Mouse (Mus musculus) MEL (cell line): ENCODE data around the gene Angpt4. TPM values are rescaled to one million over a fixed set of nuclear protein-coding genes. Genes with fewer than 3 reads are reported as not detected.

ENCODE experiments used
- DNase-seq: peaks from one replicate; pipeline ENCODE4 v3.0.0; 2011; ENCODE audit warnings: low read depth, low spot score
- H3K27ac ChIP-seq: 2 replicates; pipeline ENCODE4 v1.5.1; 2012; ENCODE audit warnings: low read depth, mild to moderate bottlenecking, control low read depth, low read length, moderate library complexity; ENCODE audit not compliant: control insufficient read depth
- H3K27me3 ChIP-seq, 2 experiments: fragments of 150-350 bp in 1 of 2; sonication (generic) in 1 of 2; 2 replicates each; pipeline ENCODE4 v1.6.1; 2012; ENCODE audit warnings: low read length in 2 of 2, mild to moderate bottlenecking in 2 of 2, improper control_type of control experiment in 1 of 2, moderate library complexity in 1 of 2; ENCODE audit not compliant: insufficient read depth in 2 of 2, control insufficient read depth in 1 of 2
- H3K36me3 ChIP-seq, 2 experiments: 2 replicates each; pipeline ENCODE4 v1.6.1; 2012 to 2014; ENCODE audit warnings: low read length in 2 of 2, improper control_type of control experiment in 1 of 2, inconsistent platforms in 1 of 2, mild to moderate bottlenecking in 1 of 2; ENCODE audit not compliant: insufficient read depth in 2 of 2, control insufficient read depth in 1 of 2
- H3K4me1 ChIP-seq, 2 experiments: fragments of 150-350 bp in 1 of 2; sonication (generic) in 1 of 2; 2 replicates each; pipeline ENCODE4 v1.6.1; 2012; ENCODE audit warnings: low read length in 2 of 2, improper control_type of control experiment in 1 of 2, mild to moderate bottlenecking in 1 of 2; ENCODE audit not compliant: insufficient read depth in 2 of 2, control insufficient read depth in 1 of 2
- H3K4me3 ChIP-seq, 2 experiments: fragments of 150-350 bp in 1 of 2; sonication (generic) in 1 of 2; 2 replicates each; pipeline ENCODE4 v1.5.1; 2012; ENCODE audit warnings: low read depth in 2 of 2, low read length in 2 of 2, mild to moderate bottlenecking in 2 of 2, moderate library complexity in 2 of 2, control low read depth in 1 of 2, improper control_type of control experiment in 1 of 2; ENCODE audit not compliant: control insufficient read depth in 1 of 2, insufficient read depth in 1 of 2
- H3K79me2 ChIP-seq: 2 replicates; pipeline ENCODE4 v1.6.1; 2012; ENCODE audit warnings: mild to moderate bottlenecking, low read length, moderate library complexity; ENCODE audit not compliant: control insufficient read depth, poor library complexity, insufficient read depth
- H3K9ac ChIP-seq: 2 replicates; pipeline ENCODE4 v1.6.1; 2012; ENCODE audit warnings: low read depth, mild to moderate bottlenecking, control low read depth, low read length, moderate library complexity; ENCODE audit not compliant: control insufficient read depth, poor library complexity, severe bottlenecking
- H3K9me3 ChIP-seq: fragments of 150-350 bp; sonication (generic); replicated peaks from 2 replicates; pipeline ENCODE4 v1.6.1; 2012; ENCODE audit warnings: mild to moderate bottlenecking, low read length, improper control_type of control experiment, moderate library complexity; ENCODE audit not compliant: insufficient read depth
- BHLHE40 ChIP-seq: IDR thresholded peaks from 2 replicates; pipeline ENCODE4 v1.6.1; 2012; ENCODE audit warnings: low read depth, mild to moderate bottlenecking, inconsistent platforms, low read length, improper control_type of control experiment, borderline replicate concordance
- CTCF ChIP-seq, 3 experiments: IDR thresholded peaks in 2 of 3; conservative IDR thresholded peaks in 1 of 3; 2 replicates each; pipeline ENCODE4 v1.5.1; 2011 to 2012; ENCODE audit warnings: low read length in 3 of 3, low read depth in 2 of 3, mild to moderate bottlenecking in 2 of 3, improper control_type of control experiment in 1 of 3, inconsistent platforms in 1 of 3, mixed read lengths in 1 of 3, moderate library complexity in 1 of 3; ENCODE audit not compliant: control insufficient read depth in 1 of 3, insufficient read depth in 1 of 3, poor library complexity in 1 of 3, severe bottlenecking in 1 of 3
- E2F4 ChIP-seq: IDR thresholded peaks from 2 replicates; pipeline ENCODE4 v1.6.1; 2011; ENCODE audit warnings: low read depth, low read length, improper control_type of control experiment, borderline replicate concordance
- ETS1 ChIP-seq: IDR thresholded peaks from 2 replicates; pipeline ENCODE4 v1.6.1; 2012; ENCODE audit warnings: low read depth, mild to moderate bottlenecking, inconsistent platforms, low read length, improper control_type of control experiment, moderate library complexity
- GABPA ChIP-seq: IDR thresholded peaks from 2 replicates; pipeline ENCODE4 v1.6.1; 2012; ENCODE audit warnings: low read depth, mild to moderate bottlenecking, inconsistent platforms, low read length, improper control_type of control experiment, moderate library complexity
- GATA1 ChIP-seq: IDR thresholded peaks from 2 replicates; pipeline ENCODE4 v1.6.1; 2011; ENCODE audit warnings: low read depth, low read length, improper control_type of control experiment
- HCFC1 ChIP-seq: IDR thresholded peaks from 2 replicates; pipeline ENCODE4 v1.6.1; 2012; ENCODE audit warnings: low read depth, mild to moderate bottlenecking, inconsistent platforms, low read length, improper control_type of control experiment, moderate library complexity
- JUND ChIP-seq: IDR thresholded peaks from 2 replicates; pipeline ENCODE4 v1.6.1; 2011; ENCODE audit warnings: low read depth, mild to moderate bottlenecking, improper control_type of control experiment, low read length
- MAFK ChIP-seq: IDR thresholded peaks from 2 replicates; pipeline ENCODE4 v1.6.1; 2011; ENCODE audit warnings: low read depth, mild to moderate bottlenecking, low read length, improper control_type of control experiment, borderline replicate concordance
- MAZ ChIP-seq: IDR thresholded peaks from 2 replicates; pipeline ENCODE4 v1.6.1; 2012; ENCODE audit warnings: low read depth, mild to moderate bottlenecking, inconsistent platforms, low read length, improper control_type of control experiment
- MEF2A ChIP-seq: IDR thresholded peaks from 2 replicates; pipeline ENCODE4 v1.6.1; 2014; ENCODE audit warnings: low read depth, mild to moderate bottlenecking, inconsistent platforms, low read length, improper control_type of control experiment; ENCODE audit not compliant: poor library complexity, insufficient replicate concordance, severe bottlenecking; ENCODE audit errors: extremely low read depth
- MXI1 ChIP-seq: IDR thresholded peaks from 2 replicates; pipeline ENCODE4 v1.6.1; 2011; ENCODE audit warnings: mild to moderate bottlenecking, low read depth, low read length, improper control_type of control experiment
- MYB ChIP-seq: IDR thresholded peaks from 2 replicates; pipeline ENCODE4 v1.6.1; 2011; ENCODE audit warnings: mild to moderate bottlenecking, low read depth, low read length, improper control_type of control experiment
- MYC ChIP-seq: IDR thresholded peaks from 2 replicates; pipeline ENCODE4 v1.6.1; 2011; ENCODE audit warnings: low read depth, mild to moderate bottlenecking, low read length, improper control_type of control experiment, moderate library complexity
- NRF1 ChIP-seq: IDR thresholded peaks from 2 replicates; pipeline ENCODE4 v1.6.1; 2014; ENCODE audit warnings: low read depth, mild to moderate bottlenecking, inconsistent platforms, low read length, improper control_type of control experiment, moderate library complexity; ENCODE audit not compliant: poor library complexity, insufficient read depth, severe bottlenecking
- POLR2A ChIP-seq, 2 experiments: IDR thresholded peaks; 2 replicates each; pipeline ENCODE4 v1.6.1; 2011 to 2012; ENCODE audit warnings: low read length in 2 of 2, mild to moderate bottlenecking in 2 of 2, control low read depth in 1 of 2, improper control_type of control experiment in 1 of 2, low read depth in 1 of 2, moderate library complexity in 1 of 2; ENCODE audit not compliant: control insufficient read depth in 1 of 2, insufficient read depth in 1 of 2, poor library complexity in 1 of 2
- POLR2AphosphoS2 ChIP-seq: IDR thresholded peaks from 2 replicates; pipeline ENCODE4 v1.6.1; 2011; ENCODE audit warnings: low read length, improper control_type of control experiment
- RAD21 ChIP-seq: IDR thresholded peaks from 2 replicates; pipeline ENCODE4 v1.6.1; 2011; ENCODE audit warnings: mild to moderate bottlenecking, low read depth, low read length, improper control_type of control experiment
- RCOR1 ChIP-seq: IDR thresholded peaks from 2 replicates; pipeline ENCODE4 v1.6.1; 2012; ENCODE audit warnings: low read depth, mild to moderate bottlenecking, inconsistent platforms, low read length, improper control_type of control experiment
- SMC3 ChIP-seq: IDR thresholded peaks from 2 replicates; pipeline ENCODE4 v1.6.1; 2011; ENCODE audit warnings: low read depth, low read length, improper control_type of control experiment
- TAL1 ChIP-seq: IDR thresholded peaks from 2 replicates; pipeline ENCODE4 v1.6.1; 2012; ENCODE audit warnings: mild to moderate bottlenecking, inconsistent platforms, low read length, moderate library complexity, mixed read lengths
- TBP ChIP-seq: IDR thresholded peaks from 2 replicates; pipeline ENCODE4 v1.8.0; 2011; ENCODE audit warnings: low read depth, low read length, improper control_type of control experiment
- TCF12 ChIP-seq: IDR thresholded peaks from 2 replicates; pipeline ENCODE4 v1.6.1; 2014; ENCODE audit warnings: low read depth, mild to moderate bottlenecking, inconsistent platforms, low read length, improper control_type of control experiment, moderate library complexity
- UBTF ChIP-seq: IDR thresholded peaks from 2 replicates; pipeline ENCODE4 v1.6.1; 2012; ENCODE audit warnings: low read depth, mild to moderate bottlenecking, inconsistent platforms, low read length, improper control_type of control experiment, moderate library complexity, borderline replicate concordance; ENCODE audit not compliant: insufficient read depth
- USF1 ChIP-seq: IDR thresholded peaks from 2 replicates; pipeline ENCODE4 v1.6.1; 2014; ENCODE audit warnings: low read depth, mild to moderate bottlenecking, inconsistent platforms, low read length, improper control_type of control experiment, moderate library complexity
- ZC3H11A ChIP-seq: IDR thresholded peaks from 2 replicates; pipeline ENCODE4 v1.6.1; 2012; ENCODE audit warnings: low read depth, mild to moderate bottlenecking, inconsistent platforms, low read length, improper control_type of control experiment
- ZKSCAN1 ChIP-seq: IDR thresholded peaks from 2 replicates; pipeline ENCODE4 v1.6.1; 2012; ENCODE audit warnings: low read depth, mild to moderate bottlenecking, inconsistent platforms, low read length, improper control_type of control experiment, moderate library complexity
- ZMIZ1 ChIP-seq: IDR thresholded peaks from 2 replicates; pipeline ENCODE4 v1.6.1; 2012; ENCODE audit warnings: low read depth, mild to moderate bottlenecking, inconsistent platforms, low read length, improper control_type of control experiment, moderate library complexity
- ZNF384 ChIP-seq: IDR thresholded peaks from 2 replicates; pipeline ENCODE4 v1.6.1; 2012; ENCODE audit warnings: low read depth, mild to moderate bottlenecking, inconsistent platforms, low read length, improper control_type of control experiment
- polyA plus RNA-seq, 2 experiments: library from polyadenylated mRNA; stranded (reverse) in 1 of 2; unstranded in 1 of 2; fragments of >175 nt in 1 of 2; fragments of >200 nt in 1 of 2; gene quantifications; 2 replicates each; pipeline versions ENCODE4 v1.2.1 to v1.2.4; 2012; ENCODE audit warnings: low replicate concordance in 2 of 2, low read depth in 1 of 2; ENCODE audit not compliant: insufficient read length in 2 of 2, insufficient read depth in 1 of 2, missing spikeins in 1 of 2
- total RNA-seq: library from RNA; depleted of rRNA; stranded (reverse); fragments of 300-350 nt; gene quantifications from 2 replicates; pipeline ENCODE4 v1.2.3, GENCODE M21; 2012

Angpt4 gene
- total and polyA plus RNA-seq, 3 experiments: not detected

DNA sequence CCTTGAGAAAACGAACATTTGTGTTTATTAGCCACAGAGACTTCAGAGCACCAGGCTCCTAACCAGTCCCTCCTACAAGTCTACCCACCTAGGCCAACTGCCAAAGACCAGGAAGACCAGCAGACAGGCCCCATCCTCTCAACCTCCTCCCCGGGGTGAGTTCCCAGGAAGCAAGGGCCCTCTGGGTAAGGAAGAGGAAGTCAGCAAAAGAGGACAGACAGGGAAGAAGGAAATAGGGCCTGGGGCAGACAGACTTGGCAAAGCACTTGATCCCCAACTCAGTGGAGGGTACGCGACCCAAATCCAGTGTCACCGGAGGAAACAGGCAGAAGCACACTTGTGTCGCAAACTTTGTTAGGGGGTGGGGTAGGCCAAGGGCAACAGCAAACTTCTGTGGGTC is 58.4 kb downstream of the Angpt4 start:
- Histone ChIP-seq H3K79me2 (no peaks in the 10 kb centered on the region), H3K4me1 (peaks cover 0 to 7% of the 10 kb centered on the region in 2 experiments; a peak in 1 of 4 replicates), H3K9ac (no peak overlapping the region), H3K4me3 (no peak overlapping the region), H3K9me3 (no peaks in the 10 kb centered on the region), H3K36me3 (peaks cover 0 to 2% of the 10 kb centered on the region in 2 experiments; a peak in 1 of 4 replicates), H3K27me3 (no peaks in the 10 kb centered on the region), H3K27ac (no peak overlapping the region)
- DNase-seq: no peak
- no peak for TF ChIP-seq MEF2A
- no peak for TF ChIP-seq JUND
- no peak for TF ChIP-seq TCF12
- no peak for TF ChIP-seq RCOR1
- TF ChIP-seq GABPA: no peak
- TF ChIP-seq GATA1: no peak
- no peak for TF ChIP-seq E2F4
- TF ChIP-seq TAL1: no peak
- no peak for TF ChIP-seq TBP
- no peak for TF ChIP-seq BHLHE40
- TF ChIP-seq POLR2AphosphoS2: no peak
- TF ChIP-seq ZC3H11A: no peak
- no peak for TF ChIP-seq ETS1
- no peak for TF ChIP-seq ZMIZ1
- no peak for TF ChIP-seq HCFC1
- TF ChIP-seq MXI1: no peak
- no peak for TF ChIP-seq SMC3
- TF ChIP-seq MAFK: no peak
- no peak for TF ChIP-seq MYB

DNA sequence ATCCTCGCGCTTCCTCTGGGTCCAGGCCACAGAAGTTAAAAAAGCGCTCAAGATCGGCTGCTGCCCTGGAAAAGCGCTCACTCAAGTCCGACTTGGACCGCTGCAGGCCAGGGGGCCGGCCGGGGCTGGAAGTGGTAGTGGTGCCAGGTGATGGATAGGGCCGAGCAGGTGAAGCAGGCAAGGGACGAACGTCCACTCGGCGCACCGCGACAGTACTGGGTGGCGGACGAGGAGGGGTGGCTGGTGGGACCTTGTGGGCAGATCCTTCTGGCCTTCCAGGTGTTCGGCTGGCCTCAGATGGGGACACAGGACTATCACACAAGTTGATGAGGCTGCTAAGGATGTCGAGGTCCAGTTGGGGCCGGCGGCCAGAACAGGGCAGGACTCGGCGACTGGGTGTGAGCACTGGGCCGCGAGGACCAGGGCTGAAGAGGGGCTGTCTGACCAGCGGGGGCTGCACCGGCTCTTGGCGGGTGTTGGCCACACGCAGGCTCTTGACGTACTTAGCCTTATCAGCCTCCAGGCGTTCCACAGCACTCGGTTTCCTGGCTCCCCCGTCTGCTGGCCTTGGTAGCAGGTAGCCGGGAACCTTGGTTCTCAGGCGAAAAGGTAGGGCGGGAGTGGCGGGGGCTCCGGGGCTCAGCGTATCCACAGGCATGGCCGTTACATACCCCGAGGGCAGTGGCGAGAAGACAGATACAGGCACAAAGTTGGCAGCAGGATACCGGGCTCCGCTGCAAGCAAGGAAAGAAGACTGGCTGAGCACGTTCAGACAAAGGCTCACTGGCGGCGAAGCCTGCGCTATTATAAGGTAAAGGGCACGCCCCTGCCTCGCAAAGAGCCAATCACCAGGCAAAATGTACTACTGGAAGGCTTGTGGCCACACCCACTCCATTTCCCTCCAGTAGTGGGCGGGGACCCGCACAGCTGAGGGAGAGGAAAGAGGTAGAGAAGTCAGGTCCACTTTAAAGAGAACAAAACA is 59.5 kb downstream of the Angpt4 start:
- Histone ChIP-seq H3K27ac (no peak overlapping the region), H3K27me3 (no peaks in the 10 kb centered on the region), H3K79me2 (no peaks in the 10 kb centered on the region), H3K9ac (no peak overlapping the region), H3K4me1 (peaks cover 0 to 7% of the 10 kb centered on the region in 2 experiments; a peak in 1 of 4 replicates), H3K9me3 (no peaks in the 10 kb centered on the region), H3K36me3 (peaks cover 0 to 2% of the 10 kb centered on the region in 2 experiments; a peak in 1 of 4 replicates), H3K4me3 (no peak overlapping the region)
- peak; percentile 28 for DNase-seq
- TF ChIP-seq ZNF384 (no peak), POLR2AphosphoS2 (no peak), CTCF (IDR thresholded peaks at IDR 0.05 in 2 of 3, conservative IDR thresholded peaks at IDR 0.05 in 1 of 3; ENCODE audit: control insufficient read depth in 1 of 3, insufficient read depth in 1 of 3, low read depth in 2 of 3, low read length in 3 of 3, poor library complexity in 1 of 3, severe bottlenecking in 1 of 3) (no peak), NRF1 (no peak), MYB (no peak), UBTF (no peak), POLR2A (IDR thresholded peaks at IDR 0.05; ENCODE audit: control insufficient read depth in 1 of 2, insufficient read depth in 1 of 2, low read depth in 1 of 2, low read length in 2 of 2, poor library complexity in 1 of 2) (no peak), TCF12 (no peak), USF1 (no peak), MAZ (no peak), ZKSCAN1 (no peak), MYC (no peak), ZC3H11A (no peak), RAD21 (no peak), MAFK (no peak)
